26 mouse cellular contexts compared by ENCODE assay signal in genomic region chr2:20910446-20910845, GRCm38 (mm10). TPM values are rescaled to one million over a fixed set of nuclear protein-coding genes. Genes with fewer than 3 reads are reported as not detected.
DNase-seq lines count a peak whose midpoint lies in the region; ATAC-seq and TF ChIP-seq lines count a peak whose summit lies in the region.
"Had no signal": no experiment of that assay in that cellular context is flagged by ENCODE, and none has a peak within 500 bp of the region (broad histone marks: within the 10 kb centered on the region; RNA-seq: fewer than 3 reads in every experiment).

No protein-coding gene starts in this region.

- H3K9me3 ChIP-seq in heart, embryonic 15.5 days (replicated peaks): no peaks in the 10 kb centered on the region
- H3K9me3 ChIP-seq in hindbrain, embryonic 16.5 days (ENCODE audit: control insufficient read depth, low read length): no peaks in the 10 kb centered on the region
- H3K9me3 ChIP-seq: heart, embryonic 12.5 days; intestine, embryonic 15.5 days; liver, embryonic 12.5 days; neural tube, embryonic 12.5 days had no signal

- intact Hi-C loops in heart, adult 2 months (cut with DNase I): no loop called here

- 96% methylated on average over 3 of the region's 3 CpGs for WGBS in heart, embryonic 15.5 days
- 90% methylated on average over 3 of the region's 3 CpGs for whole genome bisulfite sequencing in heart, adult 2 months
- WGBS in hindbrain, embryonic 16.5 days: 93% methylated on average over 3 of the region's 3 CpGs
- WGBS in kidney, adult 2 months: 98% methylated on average over 3 of the region's 3 CpGs

- no peak for TF ChIP-seq CTCF in heart, adult 2 months (IDR thresholded peaks at IDR 0.05)
- TF ChIP-seq CTCF in kidney, adult 2 months (conservative IDR thresholded peaks at IDR 0.05; ENCODE audit: insufficient read depth, insufficient read length, low read depth, low read length): no peak

- no peak overlapping the region for H3K9ac ChIP-seq in heart, embryonic 15.5 days
- no peak overlapping the region for H3K9ac ChIP-seq in heart, adult 2 months (ENCODE audit: low read depth, low read length)
- no peak overlapping the region for H3K9ac ChIP-seq in hindbrain, embryonic 16.5 days (ENCODE audit: low read depth, low read length)
- H3K9ac ChIP-seq: heart, embryonic 12.5 days; intestine, embryonic 15.5 days; liver, embryonic 12.5 days; liver, postnatal 0 days; neural tube, embryonic 12.5 days had no signal

- H3K4me1 ChIP-seq in heart, embryonic 15.5 days (replicated peaks): peaks cover 26% of the 10 kb centered on the region
- H3K4me1 ChIP-seq in heart, adult 2 months (ENCODE audit: control insufficient read depth, insufficient read depth, low read length): peaks cover 12% of the 10 kb centered on the region
- no peaks in the 10 kb centered on the region for H3K4me1 ChIP-seq in hindbrain, embryonic 16.5 days (ENCODE audit: control insufficient read depth, insufficient read depth, low read depth, low read length)
- H3K4me1 ChIP-seq in kidney, adult 2 months (ENCODE audit: control insufficient read depth, insufficient read depth, low read length): no peaks in the 10 kb centered on the region
- H3K4me1 ChIP-seq: intestine, embryonic 15.5 days; liver, embryonic 12.5 days; neural tube, embryonic 12.5 days had no signal

- no peak overlapping the region for H3K4me2 ChIP-seq in heart, embryonic 15.5 days
- H3K4me2 ChIP-seq in hindbrain, embryonic 16.5 days (ENCODE audit: low read length): no peak overlapping the region
- H3K4me2 ChIP-seq: intestine, embryonic 15.5 days; liver, embryonic 12.5 days; midbrain, embryonic 11.5 days; neural tube, embryonic 12.5 days had no signal

- ATAC-seq in heart, embryonic 15.5 days (replicated peaks; ENCODE audit: insufficient number of reproducible peaks, insufficient read depth, low FRiP score, low read depth): no peak
- ATAC-seq in hindbrain, embryonic 16.5 days: no peak
- ATAC-seq: hindbrain, postnatal 0 days; intestine, embryonic 15.5 days; liver, embryonic 12.5 days; liver, postnatal 0 days; midbrain, embryonic 16.5 days had no signal

- H3K79me2 ChIP-seq in heart, adult 2 months (replicated peaks; ENCODE audit: control insufficient read depth, insufficient read depth, low read length): no peaks in the 10 kb centered on the region

- H3K36me3 ChIP-seq in heart, embryonic 15.5 days: peaks cover 10% of the 10 kb centered on the region; the same call in 1 of the 2 replicates
- peaks cover 19% of the 10 kb centered on the region for H3K36me3 ChIP-seq in heart, adult 2 months (ENCODE audit: control insufficient read depth, insufficient read depth, low read length)
- no peaks in the 10 kb centered on the region for H3K36me3 ChIP-seq in hindbrain, embryonic 16.5 days (ENCODE audit: control insufficient read depth, insufficient read depth, low read length)
- H3K36me3 ChIP-seq in kidney, adult 2 months (ENCODE audit: control insufficient read depth, insufficient read depth, low read length): no peaks in the 10 kb centered on the region
- H3K36me3 ChIP-seq: intestine, embryonic 15.5 days had no signal

- H3K4me3 ChIP-seq in heart, embryonic 15.5 days: no peak overlapping the region
- no peak overlapping the region for H3K4me3 ChIP-seq in heart, adult 2 months
- no peak overlapping the region for H3K4me3 ChIP-seq in hindbrain, embryonic 16.5 days (ENCODE audit: low read length)
- no peak overlapping the region for H3K4me3 ChIP-seq in kidney, adult 2 months (ENCODE audit: insufficient read depth, low read depth, low read length)
- H3K4me3 ChIP-seq: erythroblast, embryonic 14.5 days; heart, embryonic 12.5 days; intestine, embryonic 15.5 days; liver, embryonic 12.5 days; neural tube, embryonic 12.5 days had no signal

- no peak for TF ChIP-seq EP300 in heart, adult 2 months (IDR thresholded peaks at IDR 0.05; ENCODE audit: insufficient read depth, low read depth, low read length)

- no peak for DNase-seq in heart, adult 2 months
- peak; percentile 71 to 78 for DNase-seq in cerebellum, adult 18-20 months
- peak; percentile 69 to 77 for DNase-seq in cerebellum, postnatal 10 days
- DNase-seq in testis, postnatal 10 days (ENCODE audit: low spot score): no peak
- no peak for DNase-seq in kidney, adult 2 months
- DNase-seq: gastrocnemius, postnatal 14 days; kidney, adult 9 months; kidney, postnatal 10 days; layer of hippocampus, postnatal 36 days; left cerebral cortex, postnatal 4 days; liver, postnatal 0 days; lung, postnatal 36 days; right cerebral cortex, adult 18-20 months; spleen, adult 18-20 months; thymus, adult 18-20 months; thymus, postnatal 36 days had no signal

- H3K27ac ChIP-seq in heart, embryonic 15.5 days: 0 out of 2 replicates have a peak overlapping the region, but pooled peaks have one; percentile 19
- H3K27ac ChIP-seq in heart, adult 2 months: no peak overlapping the region
- H3K27ac ChIP-seq in hindbrain, embryonic 16.5 days (ENCODE audit: low read depth, low read length): no peak overlapping the region
- H3K27ac ChIP-seq in kidney, adult 2 months (ENCODE audit: insufficient read depth, low read depth, low read length): no peak overlapping the region
- H3K27ac ChIP-seq: hindbrain, postnatal 0 days; intestine, embryonic 15.5 days; liver, embryonic 12.5 days; neural tube, embryonic 12.5 days had no signal

- no peaks in the 10 kb centered on the region for H3K27me3 ChIP-seq in heart, embryonic 15.5 days
- no peaks in the 10 kb centered on the region for H3K27me3 ChIP-seq in heart, adult 2 months (ENCODE audit: control insufficient read depth, insufficient read depth, low read length)
- no peaks in the 10 kb centered on the region for H3K27me3 ChIP-seq in hindbrain, embryonic 16.5 days (replicated peaks; ENCODE audit: control insufficient read depth, insufficient read depth, low read length)
- no peaks in the 10 kb centered on the region for H3K27me3 ChIP-seq in kidney, adult 2 months (replicated peaks; ENCODE audit: control insufficient read depth, insufficient read depth, low read length)
- H3K27me3 ChIP-seq: heart, embryonic 12.5 days; intestine, embryonic 15.5 days; liver, embryonic 12.5 days; neural tube, embryonic 12.5 days had no signal

- TF ChIP-seq POLR2A in heart, adult 2 months (IDR thresholded peaks at IDR 0.05; ENCODE audit: insufficient read depth, low read depth, low read length): no peak
- TF ChIP-seq POLR2A in kidney, adult 2 months (IDR thresholded peaks at IDR 0.05; ENCODE audit: low read depth, low read length): no peak

RNA-seq across cellular contexts. Expression of gene Arhgap21, which starts 58.2 kb away (rescaled TPM):
- polyA plus RNA-seq in heart, embryonic 15.5 days (2015; fragmentation: Nextera tagmentation; extraction: Ambion mirVana): 16.7 and 17.2 TPM in 2 replicates
- total RNA-seq in heart, adult 2 months (2021): 10 to 100 TPM; 65.2 to 74.5 TPM
- 18.1 and 27.9 TPM in 2 replicates for polyA plus RNA-seq in heart, adult 2 months (2012; rRNA removed)
- 24.7 and 30.3 TPM in 2 replicates for polyA plus RNA-seq in hindbrain, embryonic 16.5 days (2015; fragmentation: Nextera tagmentation; extraction: Ambion mirVana)
- 9.5 and 11.3 TPM in 2 replicates for polyA plus RNA-seq in kidney, adult 2 months (2012; rRNA removed)

Comparison
In these comparisons a context has a peak if more than half of its experiments do, and no peak if none do; other contexts are left out.
1. DNase-seq: peak in cerebellum, adult 18-20 months (2 of 2) and cerebellum, postnatal 10 days (2 of 2); none in heart, adult 2 months (0 of 2), testis, postnatal 10 days (single experiment) and kidney, adult 2 months (single experiment).